Mouse (Mus musculus) common myeloid progenitor, adult 5-6 weeks (primary cell): ENCODE measurements around the gene Plxdc1. TPM values are rescaled to one million over a fixed set of nuclear protein-coding genes. Genes with fewer than 3 reads are reported as not detected.

Source experiments
- ATAC-seq: replicated peaks from 2 replicates; pipeline ENCODE4 v1.8.0; 2016; ENCODE audit warnings: low read depth, mild to moderate bottlenecking, moderate TSS enrichment, inconsistent platforms; ENCODE audit not compliant: poor library complexity, severe bottlenecking
- total RNA-seq: library from RNA; stranded (forward); fragments of 200-1000, 187-1606 nt; gene quantifications from 2 replicates; pipeline ENCODE4 v1.2.3, GENCODE M21; 2017

Plxdc1 gene
- 1.2 and 3.3 TPM in 2 replicates for total RNA-seq

- no peak for ATAC-seq
Measured at GRCm38 (mm10) chr11:97985727-97986677, at the start of gene Plxdc1. Gene Plxdc1 (minus strand): TSS chr11:97986444.

- ATAC-seq = peak; percentile 30
Measured at GRCm38 (mm10) chr11:98035977-98036377, 49.7 kb upstream of the Plxdc1 start.

GRCm38 (mm10) chr11:98034840-98035239 lies 48.6 kb upstream of the Plxdc1 start:
- ATAC-seq = no peak

- ATAC-seq = no peak
Measured at GRCm38 (mm10) chr11:98034061-98034460, 47.8 kb upstream of the Plxdc1 start.

GRCm38 (mm10) chr11:98031443-98031770 lies 45.2 kb upstream of the Plxdc1 start:
- ATAC-seq = peak; percentile 50

- ATAC-seq = no peak
Measured at GRCm38 (mm10) chr11:98030701-98031442, 44.6 kb upstream of the Plxdc1 start.

- ATAC-seq = no peak
Measured at GRCm38 (mm10) chr11:98027785-98028184, 41.5 kb upstream of the Plxdc1 start.

- no peak for ATAC-seq
Measured at GRCm38 (mm10) chr11:98027297-98027688, 41.0 kb upstream of the Plxdc1 start.

- ATAC-seq = peak; percentile 75
Measured at GRCm38 (mm10) chr11:98026570-98027296, 40.5 kb upstream of the Plxdc1 start, which contains the start of gene Rpl19. Gene Rpl19 (plus strand): TSS chr11:98026710.

- ATAC-seq = no peak
Measured at GRCm38 (mm10) chr11:98026248-98026569, 40.0 kb upstream of the Plxdc1 start.

- ATAC-seq = no peak
Measured at GRCm38 (mm10) chr11:98024516-98024915, 38.3 kb upstream of the Plxdc1 start.

GRCm38 (mm10) chr11:98022555-98023371 lies 36.5 kb upstream of the Plxdc1 start, which contains the start of gene Cacnb1:
Gene Cacnb1 (minus strand): TSS chr11:98023034.
- 0 out of 2 replicates have a peak, but pooled peaks have one; percentile 7 for ATAC-seq

GRCm38 (mm10) chr11:98022253-98022554 lies 36.0 kb upstream of the Plxdc1 start:
- no peak for ATAC-seq

- ATAC-seq = no peak
Measured at GRCm38 (mm10) chr11:98021565-98022252, 35.5 kb upstream of the Plxdc1 start.

- no peak for ATAC-seq
Measured at GRCm38 (mm10) chr11:98021118-98021517, 34.9 kb upstream of the Plxdc1 start.

GRCm38 (mm10) chr11:98020710-98021109 lies 34.5 kb upstream of the Plxdc1 start:
- ATAC-seq = no peak

- no peak for ATAC-seq
Measured at GRCm38 (mm10) chr11:98019883-98020610, 33.8 kb upstream of the Plxdc1 start.

- ATAC-seq = peak; percentile 36; the same call in 1 of the 2 replicates
Measured at GRCm38 (mm10) chr11:98018858-98019641, 32.8 kb upstream of the Plxdc1 start.
